Mouse (Mus musculus) heart, postnatal 0 days (tissue): ENCODE results near the gene Krt1.

Source experiments
- CTCF ChIP-seq: IDR thresholded peaks from 2 replicates; pipeline ENCODE4 v1.5.1; 2016; ENCODE audit warnings: antibody characterized with exemption, control low read depth, low read depth
- EP300 ChIP-seq: IDR thresholded peaks from 2 replicates; pipeline ENCODE4 v1.6.1; 2016; ENCODE audit warnings: antibody characterized with exemption, low read depth

- TF ChIP-seq EP300: no peak
- no peak for TF ChIP-seq CTCF
Observed at GRCm38 (mm10) chr15:101859735-101860170, 9.2 kb upstream of the Krt1 start.
